Mouse (Mus musculus): ENCODE data around the gene Ldlrad3. TPM values are rescaled to one million over a fixed set of nuclear protein-coding genes. Genes with fewer than 3 reads are reported as not detected.

Gene Ldlrad3
- polyA plus RNA-seq, 1 experiment from 2014 or later, result 4.3 TPM

DNA sequence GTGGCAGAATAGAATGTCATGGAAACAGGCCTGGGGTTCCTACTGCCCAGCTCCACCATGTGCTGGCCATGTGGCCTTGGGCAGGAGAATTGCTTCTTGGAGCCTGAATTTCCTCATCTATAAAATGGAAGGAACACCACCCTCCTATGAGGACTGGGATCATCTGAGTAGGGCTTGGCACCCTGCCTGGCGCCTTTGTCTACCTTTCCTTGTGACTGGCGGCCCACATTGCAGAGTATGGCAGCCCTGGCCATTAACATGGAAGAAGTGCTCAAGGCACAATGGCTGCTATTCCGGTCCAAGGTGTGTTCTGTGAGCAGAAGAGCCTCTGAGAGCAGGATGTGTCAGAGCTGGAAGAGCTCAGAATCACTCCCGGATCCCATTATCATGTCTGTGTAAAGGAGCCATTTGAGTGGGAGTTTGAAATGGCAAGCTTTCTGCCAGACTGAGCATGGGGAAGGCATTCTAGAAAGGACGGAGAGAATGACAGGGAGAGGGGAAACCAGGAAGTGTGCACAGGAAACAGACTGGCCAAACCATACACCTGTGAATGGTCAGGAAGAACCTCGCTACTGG, 171.6 kb downstream of the Ldlrad3 start:
- Histone ChIP-seq H3K9ac (ENCODE audit: low read depth, low read length) (no peak overlapping the region), H3K36me3 (ENCODE audit: control insufficient read depth, insufficient read depth) (no peaks in the 10 kb centered on the region), H3K4me1 (replicated peaks; ENCODE audit: control insufficient read depth, insufficient read depth, low read length) (no peaks in the 10 kb centered on the region), H3K27me3 (replicated peaks; ENCODE audit: control insufficient read depth, insufficient read depth, low read length) (no peaks in the 10 kb centered on the region), H3K4me2 (replicated peaks; ENCODE audit: low read depth) (no peak overlapping the region), H3K9me3 (ENCODE audit: control insufficient read depth) (no peaks in the 10 kb centered on the region), H3K27ac (ENCODE audit: low read depth, low read length) (no peak overlapping the region), H3K4me3 (ENCODE audit: low read depth, low read length) (no peak overlapping the region)
- 90% methylated on average over 6 of the region's 6 CpGs for WGBS
- no peak for ATAC-seq
- TF ChIP-seq CTCF (IDR thresholded peaks at IDR 0.05; ENCODE audit: low read depth), result no peak

DNA sequence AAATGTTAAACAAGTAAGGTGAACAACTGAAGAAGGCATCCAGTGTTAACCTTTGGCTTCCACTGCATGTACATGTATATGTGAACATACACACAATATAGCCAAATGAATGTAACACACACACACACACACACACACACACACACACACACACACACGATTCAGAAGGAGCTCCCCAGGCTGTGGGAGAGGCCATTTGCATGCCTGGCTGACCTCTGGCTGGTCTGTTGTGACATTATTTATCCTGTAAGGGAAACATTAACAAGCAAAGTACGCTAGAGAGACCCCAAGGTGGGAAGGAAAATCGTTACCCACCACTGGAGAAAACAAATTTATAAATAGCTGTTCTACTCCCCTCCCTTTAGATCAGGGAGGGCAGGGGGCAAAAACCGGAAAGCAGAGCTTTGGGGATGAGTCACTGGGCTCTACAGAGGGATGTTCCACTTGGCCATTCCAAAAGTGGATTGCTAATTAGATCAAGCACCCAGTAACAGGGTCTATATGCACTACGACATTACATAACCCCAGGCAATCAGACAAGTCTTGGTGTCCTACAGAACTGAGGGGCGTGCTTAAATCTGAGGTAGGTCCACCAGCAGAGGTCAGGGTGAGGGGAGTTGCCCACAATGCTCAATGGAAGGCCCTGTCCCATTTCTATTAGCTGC, 174.7 kb downstream of the Ldlrad3 start:
- Histone ChIP-seq H3K4me1 (replicated peaks; ENCODE audit: control insufficient read depth, insufficient read depth, low read length) (no peaks in the 10 kb centered on the region; the same call in 1 of the 2 replicates), H3K27ac (ENCODE audit: low read depth, low read length) (no peak overlapping the region), H3K9ac (ENCODE audit: low read depth, low read length) (no peak overlapping the region), H3K9me3 (ENCODE audit: control insufficient read depth) (no peaks in the 10 kb centered on the region), H3K4me3 (ENCODE audit: low read depth, low read length) (no peak overlapping the region), H3K27me3 (replicated peaks; ENCODE audit: control insufficient read depth, insufficient read depth, low read length) (no peaks in the 10 kb centered on the region), H3K4me2 (replicated peaks; ENCODE audit: low read depth) (no peak overlapping the region), H3K36me3 (ENCODE audit: control insufficient read depth, insufficient read depth) (no peaks in the 10 kb centered on the region)
- TF ChIP-seq CTCF (IDR thresholded peaks at IDR 0.05; ENCODE audit: low read depth), result no peak
- 62% methylated on average over 6 of the region's 6 CpGs for WGBS
- ATAC-seq, result no peak

DNA sequence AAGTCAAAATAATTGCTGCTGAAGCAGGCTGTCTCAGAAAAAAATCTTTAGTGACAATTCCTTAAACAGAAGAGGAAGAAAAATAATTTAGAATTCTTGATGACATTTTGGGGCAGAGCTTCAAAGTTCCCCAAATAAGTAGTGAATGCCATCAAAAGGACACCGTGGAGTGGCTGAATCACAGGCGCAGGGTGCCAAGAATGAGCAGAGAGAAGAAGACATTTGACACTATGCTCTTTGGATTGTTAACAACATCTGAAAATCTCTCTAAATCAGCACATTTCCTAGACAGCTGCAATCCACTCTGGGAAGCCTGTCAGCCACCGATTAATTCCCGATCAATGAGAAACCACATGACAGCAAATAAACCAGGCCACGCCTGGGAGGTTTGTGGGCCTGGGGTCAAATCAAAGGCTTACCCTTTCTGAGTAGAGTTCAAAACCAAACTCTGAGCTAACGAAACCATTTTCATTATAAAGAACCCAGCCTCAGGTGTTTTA, 176.4 kb downstream of the Ldlrad3 start:
- Histone ChIP-seq H3K9ac (ENCODE audit: low read depth, low read length) (no peak overlapping the region), H3K9me3 (ENCODE audit: control insufficient read depth) (no peaks in the 10 kb centered on the region), H3K4me3 (ENCODE audit: low read depth, low read length) (no peak overlapping the region), H3K27me3 (replicated peaks; ENCODE audit: control insufficient read depth, insufficient read depth, low read length) (no peaks in the 10 kb centered on the region), H3K27ac (ENCODE audit: low read depth, low read length) (no peak overlapping the region), H3K36me3 (ENCODE audit: control insufficient read depth, insufficient read depth) (no peaks in the 10 kb centered on the region), H3K4me2 (replicated peaks; ENCODE audit: low read depth) (no peak overlapping the region), H3K4me1 (replicated peaks; ENCODE audit: control insufficient read depth, insufficient read depth, low read length) (no peaks in the 10 kb centered on the region; the same call in 1 of the 2 replicates)
- ATAC-seq, result no peak
- TF ChIP-seq CTCF (IDR thresholded peaks at IDR 0.05; ENCODE audit: low read depth), result no peak
- WGBS, result 69% methylated on average over 6 of the region's 6 CpGs

DNA sequence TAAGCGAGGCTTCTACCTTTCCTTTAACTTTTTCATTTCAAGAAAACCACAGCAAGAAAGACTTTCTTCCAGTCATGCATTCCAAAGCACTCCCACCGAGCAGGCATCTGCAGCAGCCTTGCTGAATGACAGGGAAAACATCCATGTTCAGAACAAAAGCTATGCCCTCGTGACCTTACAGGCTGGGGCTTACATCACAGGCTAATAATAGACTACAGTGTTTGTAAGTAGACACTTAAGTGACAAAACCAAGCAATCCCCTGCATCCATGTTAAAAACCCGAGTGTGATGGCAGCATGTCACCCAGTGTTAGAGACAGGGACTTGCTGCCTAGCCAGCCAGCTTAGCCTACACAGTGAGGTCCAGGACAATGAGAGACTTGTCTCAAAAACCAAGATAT, 180.0 kb downstream of the Ldlrad3 start:
- H3K27ac ChIP-seq (ENCODE audit: low read depth, low read length), result no peak overlapping the region
- 58% methylated on average over 4 of the region's 4 CpGs for WGBS
- no peak overlapping the region for H3K4me3 ChIP-seq (ENCODE audit: low read depth, low read length)
- H3K4me2 ChIP-seq (replicated peaks; ENCODE audit: low read depth), result no peak overlapping the region
- no peak overlapping the region for H3K9ac ChIP-seq (ENCODE audit: low read depth, low read length)
- no peaks in the 10 kb centered on the region for H3K36me3 ChIP-seq (ENCODE audit: control insufficient read depth, insufficient read depth)
- H3K27me3 ChIP-seq (replicated peaks; ENCODE audit: control insufficient read depth, insufficient read depth, low read length), result no peaks in the 10 kb centered on the region
- ATAC-seq, result no peak
- H3K9me3 ChIP-seq (ENCODE audit: control insufficient read depth), result no peaks in the 10 kb centered on the region
- no peaks in the 10 kb centered on the region; the same call in 1 of the 2 replicates for H3K4me1 ChIP-seq (replicated peaks; ENCODE audit: control insufficient read depth, insufficient read depth, low read length)
- TF ChIP-seq CTCF (IDR thresholded peaks at IDR 0.05; ENCODE audit: low read depth), result no peak

DNA sequence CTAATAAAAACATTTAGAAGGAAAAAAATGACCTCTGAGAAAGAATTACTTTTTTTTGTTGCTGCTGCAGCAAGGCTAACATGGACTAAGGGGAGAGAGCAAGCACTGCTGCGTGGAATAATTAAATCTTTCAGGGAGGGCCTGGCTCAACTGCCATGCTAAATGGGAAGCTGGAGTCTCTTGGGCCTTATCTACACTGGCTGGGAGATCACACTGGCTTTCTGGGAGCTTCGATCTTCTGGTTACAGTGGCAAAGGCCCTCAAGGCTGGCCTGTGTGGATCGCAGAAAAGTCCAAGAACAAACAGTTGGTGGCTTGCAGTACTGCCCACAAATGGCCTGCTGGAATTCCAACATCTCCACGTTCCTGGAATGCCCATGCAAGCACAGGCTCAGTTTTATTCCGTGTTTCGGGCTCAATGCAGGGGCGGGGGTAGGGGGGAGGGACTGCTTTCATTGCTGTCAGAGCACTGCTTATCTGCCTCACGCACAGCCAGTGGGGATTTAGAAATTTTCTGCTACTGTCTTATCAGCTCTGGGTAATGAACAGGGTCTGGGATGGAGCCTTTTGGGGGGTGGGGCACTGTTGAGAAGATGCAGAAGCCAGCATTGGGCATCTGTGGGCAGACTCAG, 180.7 kb downstream of the Ldlrad3 start:
- Histone ChIP-seq H3K4me1 (replicated peaks; ENCODE audit: control insufficient read depth, insufficient read depth, low read length) (no peaks in the 10 kb centered on the region; the same call in 1 of the 2 replicates), H3K4me3 (ENCODE audit: low read depth, low read length) (no peak overlapping the region), H3K27ac (ENCODE audit: low read depth, low read length) (no peak overlapping the region), H3K36me3 (ENCODE audit: control insufficient read depth, insufficient read depth) (no peaks in the 10 kb centered on the region), H3K4me2 (replicated peaks; ENCODE audit: low read depth) (no peak overlapping the region), H3K9ac (ENCODE audit: low read depth, low read length) (no peak overlapping the region), H3K9me3 (ENCODE audit: control insufficient read depth) (no peaks in the 10 kb centered on the region), H3K27me3 (replicated peaks; ENCODE audit: control insufficient read depth, insufficient read depth, low read length) (no peaks in the 10 kb centered on the region)
- WGBS, result 45% methylated on average over 8 of the region's 8 CpGs
- no peak for ATAC-seq
- no peak for TF ChIP-seq CTCF (IDR thresholded peaks at IDR 0.05; ENCODE audit: low read depth)

DNA sequence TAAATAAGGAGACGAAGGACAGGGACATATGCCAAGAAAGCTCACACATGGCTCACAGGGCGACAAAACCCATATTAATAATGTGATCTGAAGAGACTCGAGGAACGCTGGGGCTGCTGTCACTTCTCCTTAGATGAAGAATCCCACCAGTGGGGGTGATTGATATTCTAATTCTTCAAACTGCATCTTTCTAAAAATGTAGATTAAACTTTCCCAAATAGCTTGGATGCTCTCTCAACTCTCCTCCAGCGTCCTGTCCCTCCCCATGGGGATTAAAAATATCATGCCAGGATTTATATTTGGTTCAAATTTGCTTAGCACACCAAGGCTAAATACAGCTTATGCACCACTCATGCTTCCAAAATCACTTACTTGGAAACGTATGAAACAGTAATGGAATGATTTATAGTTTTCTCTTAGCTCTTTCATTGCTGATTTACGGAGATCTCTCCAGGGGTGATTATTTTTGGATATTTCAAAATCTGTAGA, 182.4 kb downstream of the Ldlrad3 start:
- ATAC-seq, result no peak
- TF ChIP-seq CTCF (IDR thresholded peaks at IDR 0.05; ENCODE audit: low read depth), result no peak
- no peaks in the 10 kb centered on the region for H3K27me3 ChIP-seq (replicated peaks; ENCODE audit: control insufficient read depth, insufficient read depth, low read length)
- H3K27ac ChIP-seq (ENCODE audit: low read depth, low read length), result no peak overlapping the region
- WGBS, result 69% methylated on average over 7 of the region's 7 CpGs
- H3K9me3 ChIP-seq (ENCODE audit: control insufficient read depth), result no peaks in the 10 kb centered on the region
- no peaks in the 10 kb centered on the region for H3K36me3 ChIP-seq (ENCODE audit: control insufficient read depth, insufficient read depth)
- H3K4me3 ChIP-seq (ENCODE audit: low read depth, low read length), result no peak overlapping the region
- H3K4me1 ChIP-seq (replicated peaks; ENCODE audit: control insufficient read depth, insufficient read depth, low read length), result peaks cover 5% of the 10 kb centered on the region
- no peak overlapping the region for H3K9ac ChIP-seq (ENCODE audit: low read depth, low read length)
- H3K4me2 ChIP-seq (replicated peaks; ENCODE audit: low read depth), result no peak overlapping the region

Measured in intestine, postnatal 0 days (tissue).